5 mouse cellular contexts compared by ENCODE assay signal in the genomic region with DNA sequence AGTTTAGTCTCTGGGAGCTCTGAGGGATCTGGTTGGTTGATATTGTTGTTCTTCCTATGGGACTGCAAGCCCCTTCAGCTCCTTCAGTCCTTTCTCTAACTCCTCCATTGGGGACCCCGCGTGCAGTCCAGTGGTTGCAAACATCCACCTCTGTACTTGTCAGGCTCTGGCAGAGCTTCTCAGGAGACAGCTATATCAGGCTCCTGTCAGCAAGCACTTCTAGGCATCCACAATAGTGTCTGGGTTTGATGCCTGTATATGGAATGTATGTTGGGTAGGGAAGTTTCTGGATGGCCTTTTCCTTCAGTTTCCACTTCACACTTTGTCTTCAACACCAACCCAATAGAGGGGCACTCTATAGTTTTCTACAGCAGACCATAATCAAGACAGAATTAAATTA. TPM values are rescaled to one million over a fixed set of nuclear protein-coding genes. Genes with fewer than 3 reads are reported as not detected.
"Had no signal": no experiment of that assay in that cellular context is flagged by ENCODE, and none has a peak within 500 bp of the region (broad histone marks: within the 10 kb centered on the region; RNA-seq: fewer than 3 reads in every experiment).

No protein-coding gene starts in this region.

RNA-seq across cellular contexts. Expression of a gene that starts 30.5 kb away (rescaled TPM):
- total RNA-seq: neutrophil, adult 5-6 weeks had no signal
- polyA plus RNA-seq: neural tube, embryonic 14.5 days; spleen, adult 2 months; thymus, adult 2 months; thymus, postnatal 0 days had no signal
